Mouse (Mus musculus): ENCODE data around the gene Gm16181. TPM values are rescaled to one million over a fixed set of nuclear protein-coding genes. Genes with fewer than 3 reads are reported as not detected.
A peak's percentile ranks its signal among the peaks of the same experiment; 100 is the strongest.

Gm16181 gene
- total and polyA plus RNA-seq, 2 experiments, result 0.37 TPM; not detected in 1

DNA sequence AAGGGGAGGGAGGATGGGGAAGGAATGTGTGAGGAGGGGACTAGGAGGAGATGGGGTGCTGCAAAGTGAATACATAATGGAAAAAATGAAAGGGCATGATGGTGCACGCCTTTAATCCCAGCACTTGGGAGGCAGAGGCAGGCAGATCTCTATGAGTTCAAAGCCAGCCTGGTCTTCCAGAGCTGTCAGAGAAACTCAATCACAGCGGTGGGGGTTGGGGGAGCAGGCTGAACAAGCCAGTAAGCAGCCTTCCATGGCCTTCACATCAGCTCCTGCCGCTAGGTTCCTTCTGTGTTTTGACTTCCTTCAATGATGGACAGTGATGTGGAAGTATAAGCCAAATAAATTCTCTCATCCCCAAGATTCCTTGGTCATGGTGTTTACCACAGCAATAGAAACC is 34.7 kb downstream of the Gm16181 start:
- 61% methylated on average over 3 of the region's 3 CpGs for WGBS
- no peak overlapping the region for H3K27ac ChIP-seq (replicated peaks; ENCODE audit: insufficient read depth, low read depth, low read length)
- H3K4me1 ChIP-seq (ENCODE audit: control insufficient read depth, insufficient read depth, low read length), result no peaks in the 10 kb centered on the region
- TF ChIP-seq POLR2A (IDR thresholded peaks at IDR 0.05; ENCODE audit: extremely low read depth, insufficient read depth, low read length), result no peak
- no peak for TF ChIP-seq CTCF (IDR thresholded peaks at IDR 0.05; ENCODE audit: low read depth, low read length)
- no peak overlapping the region for H3K9ac ChIP-seq (ENCODE audit: low read depth, low read length)
- peaks cover 11% of the 10 kb centered on the region; the same call in 1 of the 2 replicates for H3K36me3 ChIP-seq (ENCODE audit: control insufficient read depth, insufficient read depth, low read length)
- no peak overlapping the region for H3K4me3 ChIP-seq (ENCODE audit: insufficient read depth, low read depth, low read length)
- H3K79me2 ChIP-seq (ENCODE audit: control insufficient read depth, insufficient read depth, low read length), result no peaks in the 10 kb centered on the region
- DNase-seq (ENCODE audit: extremely low read depth, low read depth, low spot score), result no peak
- no peaks in the 10 kb centered on the region for H3K27me3 ChIP-seq (ENCODE audit: control insufficient read depth, insufficient read depth, low read length)

DNA sequence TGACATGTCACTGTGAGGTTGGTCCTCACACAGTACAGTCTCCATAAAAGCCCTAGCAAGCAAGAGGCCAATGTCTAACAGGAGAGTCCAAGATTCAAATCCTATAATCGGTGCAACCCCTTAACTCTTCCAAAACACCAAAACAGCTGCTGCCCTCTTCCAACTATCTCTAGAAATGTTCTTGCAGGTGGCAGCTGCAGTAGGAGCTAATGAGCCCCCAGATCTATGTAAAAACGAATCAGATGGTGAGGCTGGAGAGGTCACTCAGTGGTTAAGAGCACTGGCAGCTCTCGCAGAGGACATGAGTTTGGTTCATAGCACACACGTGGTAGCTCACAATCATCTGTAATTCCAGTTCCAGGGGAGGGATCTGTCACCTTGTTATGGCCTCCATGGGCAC is 35.1 kb downstream of the Gm16181 start:
- Histone ChIP-seq H3K79me2 (ENCODE audit: control insufficient read depth, insufficient read depth, low read length) (no peaks in the 10 kb centered on the region), H3K27me3 (ENCODE audit: control insufficient read depth, insufficient read depth, low read length) (no peaks in the 10 kb centered on the region), H3K4me3 (ENCODE audit: insufficient read depth, low read depth, low read length) (no peak overlapping the region), H3K4me1 (ENCODE audit: control insufficient read depth, insufficient read depth, low read length) (no peaks in the 10 kb centered on the region), H3K27ac (replicated peaks; ENCODE audit: insufficient read depth, low read depth, low read length) (no peak overlapping the region), H3K9ac (ENCODE audit: low read depth, low read length) (no peak overlapping the region), H3K36me3 (ENCODE audit: control insufficient read depth, insufficient read depth, low read length) (peaks cover 11% of the 10 kb centered on the region; the same call in 1 of the 2 replicates)
- WGBS, result 53% methylated on average over 4 of the region's 4 CpGs
- TF ChIP-seq POLR2A (IDR thresholded peaks at IDR 0.05; ENCODE audit: extremely low read depth, insufficient read depth, low read length) (no peak), CTCF (IDR thresholded peaks at IDR 0.05; ENCODE audit: low read depth, low read length) (no peak)
- no peak for DNase-seq (ENCODE audit: extremely low read depth, low read depth, low spot score)

DNA sequence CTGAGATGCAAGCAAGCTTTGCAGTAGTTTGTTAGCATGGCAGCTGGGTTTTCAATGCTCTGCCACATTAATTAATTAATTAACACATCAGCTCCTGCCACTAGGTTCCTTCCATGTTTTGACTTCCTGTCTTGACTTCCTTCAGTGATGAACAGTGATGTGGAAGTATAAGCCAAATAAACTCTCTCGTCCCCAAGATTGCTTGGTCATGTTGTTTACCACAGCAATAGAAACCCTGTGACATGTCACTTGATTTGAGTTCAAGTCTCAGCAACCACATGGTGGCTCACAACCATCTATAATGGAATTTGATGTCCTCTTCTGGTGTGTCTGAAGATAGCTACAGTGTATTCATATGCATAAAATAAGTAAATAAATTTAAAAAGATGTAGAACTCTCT is 36.7 kb downstream of the Gm16181 start:
- peaks cover 2% of the 10 kb centered on the region; the same call in 1 of the 2 replicates for H3K4me1 ChIP-seq (ENCODE audit: control insufficient read depth, insufficient read depth, low read length)
- peaks cover 4% of the 10 kb centered on the region; the same call in 1 of the 2 replicates for H3K36me3 ChIP-seq (ENCODE audit: control insufficient read depth, insufficient read depth, low read length)
- no peak overlapping the region for H3K4me3 ChIP-seq (ENCODE audit: insufficient read depth, low read depth, low read length)
- H3K27me3 ChIP-seq (ENCODE audit: control insufficient read depth, insufficient read depth, low read length), result no peaks in the 10 kb centered on the region
- peak; percentile 38 for DNase-seq (ENCODE audit: extremely low read depth, low read depth, low spot score)
- no peaks in the 10 kb centered on the region for H3K79me2 ChIP-seq (ENCODE audit: control insufficient read depth, insufficient read depth, low read length)
- WGBS, result 60% methylated on average over 1 of the region's 1 CpGs
- H3K27ac ChIP-seq (replicated peaks; ENCODE audit: insufficient read depth, low read depth, low read length), result no peak overlapping the region
- TF ChIP-seq CTCF (IDR thresholded peaks at IDR 0.05; ENCODE audit: low read depth, low read length) (no peak), POLR2A (IDR thresholded peaks at IDR 0.05; ENCODE audit: extremely low read depth, insufficient read depth, low read length) (no peak)
- H3K9ac ChIP-seq (ENCODE audit: low read depth, low read length), result no peak overlapping the region

DNA sequence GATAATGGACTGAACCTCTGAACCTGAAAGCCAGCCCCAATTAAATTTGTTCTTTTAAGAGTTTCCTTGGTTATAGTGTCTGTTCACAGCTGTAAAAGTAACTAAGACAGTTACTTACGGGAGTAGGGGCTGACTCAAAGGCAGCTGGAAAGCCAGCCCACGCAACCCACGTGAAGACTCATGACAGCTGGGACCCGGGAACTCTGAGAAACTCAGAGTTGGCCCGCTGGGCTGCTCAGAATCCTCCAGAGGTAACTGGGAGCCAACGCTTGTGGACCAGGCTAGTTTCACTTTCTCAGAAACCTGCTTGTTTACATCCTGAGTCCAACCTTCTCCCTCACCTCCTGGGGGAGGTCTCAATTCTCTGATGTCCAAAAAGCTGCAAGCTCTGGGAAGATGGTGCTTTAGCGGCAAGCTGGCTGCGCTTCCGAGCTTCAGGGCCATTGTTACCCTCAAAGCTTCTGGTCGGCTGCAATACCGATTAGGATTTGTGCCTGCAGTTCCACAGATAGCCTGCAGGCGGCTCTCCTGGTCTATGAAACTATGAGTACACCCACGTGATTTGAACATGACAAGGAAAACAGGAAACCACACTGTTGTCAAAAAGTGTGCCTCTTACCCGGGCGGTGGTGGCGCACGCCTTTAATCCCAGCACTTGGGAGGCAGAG is 37.3 kb downstream of the Gm16181 start:
- peak; percentile 82 for DNase-seq (ENCODE audit: extremely low read depth, low read depth, low spot score)
- TF ChIP-seq POLR2A (IDR thresholded peaks at IDR 0.05; ENCODE audit: extremely low read depth, insufficient read depth, low read length) (no peak), CTCF (IDR thresholded peaks at IDR 0.05; ENCODE audit: low read depth, low read length) (peak; percentile 76)
- Histone ChIP-seq H3K27me3 (ENCODE audit: control insufficient read depth, insufficient read depth, low read length) (no peaks in the 10 kb centered on the region), H3K36me3 (ENCODE audit: control insufficient read depth, insufficient read depth, low read length) (peaks cover 3% of the 10 kb centered on the region; the same call in 1 of the 2 replicates), H3K79me2 (ENCODE audit: control insufficient read depth, insufficient read depth, low read length) (no peaks in the 10 kb centered on the region), H3K27ac (replicated peaks; ENCODE audit: insufficient read depth, low read depth, low read length) (peak overlapping the region; percentile 68), H3K4me1 (ENCODE audit: control insufficient read depth, insufficient read depth, low read length) (peaks cover 3% of the 10 kb centered on the region; the same call in 1 of the 2 replicates), H3K9ac (ENCODE audit: low read depth, low read length) (peak overlapping the region; percentile 76), H3K4me3 (ENCODE audit: insufficient read depth, low read depth, low read length) (peak overlapping the region; percentile 63)
- WGBS, result 4% methylated on average over 17 of the region's 17 CpGs

DNA sequence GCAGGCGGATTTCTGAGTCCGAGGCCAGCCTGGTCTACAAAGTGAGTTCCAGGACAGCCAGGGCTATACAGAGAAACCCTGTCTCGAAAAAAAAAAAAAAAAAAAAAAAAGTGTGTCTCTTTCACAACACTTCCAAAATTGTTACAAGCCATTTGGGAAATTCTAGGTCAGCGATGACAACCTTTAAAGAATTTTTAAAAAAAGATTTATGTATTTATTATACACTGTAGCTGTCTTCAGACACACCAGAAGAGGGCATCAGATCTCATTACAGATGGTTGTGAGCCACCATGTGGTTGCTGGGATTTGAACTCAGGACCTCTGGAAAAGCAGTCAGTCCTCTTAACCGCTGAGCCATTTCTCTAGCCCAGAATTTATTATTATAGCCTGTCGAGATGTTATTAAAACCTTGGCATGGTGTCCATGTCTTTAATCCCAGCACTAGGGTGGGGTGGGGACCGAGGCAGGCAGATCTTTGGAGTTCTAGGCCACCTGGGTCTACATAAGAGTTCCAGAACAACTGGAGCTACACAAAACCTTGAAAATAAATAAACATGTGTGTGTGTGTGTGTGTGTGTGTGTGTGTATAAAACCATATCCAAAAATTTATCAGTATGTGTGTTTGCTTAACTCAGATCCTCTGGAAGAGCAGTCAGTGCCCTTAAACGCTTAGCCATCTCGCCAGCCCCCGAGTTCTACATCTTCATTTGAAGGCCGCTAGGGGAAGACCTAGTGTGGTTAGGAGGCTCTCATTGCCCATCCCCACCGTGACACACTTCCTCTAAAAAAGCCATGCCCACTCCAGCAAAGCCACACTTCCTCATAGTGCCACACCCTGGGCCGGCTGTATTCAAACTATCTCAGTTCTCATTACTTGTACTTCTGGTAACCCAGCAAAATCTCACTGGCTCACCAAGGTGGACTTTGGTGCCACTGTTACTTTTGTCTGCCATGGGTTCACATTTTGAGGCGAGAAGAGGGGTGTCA is 38.2 kb downstream of the Gm16181 start:
- Histone ChIP-seq H3K27ac (replicated peaks; ENCODE audit: insufficient read depth, low read depth, low read length) (peak overlapping the region; percentile 31; the same call in 1 of the 2 replicates), H3K27me3 (ENCODE audit: control insufficient read depth, insufficient read depth, low read length) (no peaks in the 10 kb centered on the region), H3K4me3 (ENCODE audit: insufficient read depth, low read depth, low read length) (no peak overlapping the region), H3K79me2 (ENCODE audit: control insufficient read depth, insufficient read depth, low read length) (peaks cover 5% of the 10 kb centered on the region; the same call in 1 of the 2 replicates), H3K36me3 (ENCODE audit: control insufficient read depth, insufficient read depth, low read length) (no peaks in the 10 kb centered on the region), H3K4me1 (ENCODE audit: control insufficient read depth, insufficient read depth, low read length) (peaks cover 3% of the 10 kb centered on the region; the same call in 1 of the 2 replicates), H3K9ac (ENCODE audit: low read depth, low read length) (no peak overlapping the region)
- TF ChIP-seq CTCF (IDR thresholded peaks at IDR 0.05; ENCODE audit: low read depth, low read length), result no peak
- TF ChIP-seq POLR2A (IDR thresholded peaks at IDR 0.05; ENCODE audit: extremely low read depth, insufficient read depth, low read length), result no peak
- DNase-seq (ENCODE audit: extremely low read depth, low read depth, low spot score), result peak; percentile 45
- WGBS, result 50% methylated on average over 14 of the region's 14 CpGs
